Mouse (Mus musculus): ENCODE measurements around the gene Dusp9. TPM values are rescaled to one million over a fixed set of nuclear protein-coding genes. Genes with fewer than 3 reads are reported as not detected.

Gene Dusp9
- polyA plus RNA-seq (2014; fragmentation: Illumina TruSeq; extraction: RNeasy Lipid Tissue Mini Kit (QIAGEN cat#74804); ENCODE audit: low read depth, low replicate concordance): not detected

DNA sequence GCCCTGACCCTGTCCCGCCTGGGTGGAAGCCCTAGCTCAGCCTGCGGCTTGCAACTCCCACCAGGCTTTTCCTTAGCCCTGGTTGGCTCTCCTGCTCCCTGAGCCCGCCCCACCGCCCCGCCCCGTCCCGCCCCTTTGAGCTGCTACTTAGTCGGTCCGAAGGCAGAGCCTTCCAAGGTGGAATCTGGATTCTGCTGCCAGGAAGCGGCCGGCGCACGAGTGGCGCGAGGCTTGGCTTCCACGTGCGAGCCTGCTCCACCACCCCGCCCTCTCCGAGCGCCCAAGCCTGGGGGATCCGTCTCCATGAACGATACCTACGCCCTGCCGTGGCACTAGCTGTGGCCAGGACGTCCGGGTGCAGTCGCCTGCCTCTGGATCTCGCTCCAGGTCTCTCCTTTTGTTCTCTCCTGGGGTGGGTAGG lies at the start of gene Dusp9:
Gene Dusp9, plus strand, starts transcription at position 165 of the 421 bp plus-strand sequence.

DNA sequence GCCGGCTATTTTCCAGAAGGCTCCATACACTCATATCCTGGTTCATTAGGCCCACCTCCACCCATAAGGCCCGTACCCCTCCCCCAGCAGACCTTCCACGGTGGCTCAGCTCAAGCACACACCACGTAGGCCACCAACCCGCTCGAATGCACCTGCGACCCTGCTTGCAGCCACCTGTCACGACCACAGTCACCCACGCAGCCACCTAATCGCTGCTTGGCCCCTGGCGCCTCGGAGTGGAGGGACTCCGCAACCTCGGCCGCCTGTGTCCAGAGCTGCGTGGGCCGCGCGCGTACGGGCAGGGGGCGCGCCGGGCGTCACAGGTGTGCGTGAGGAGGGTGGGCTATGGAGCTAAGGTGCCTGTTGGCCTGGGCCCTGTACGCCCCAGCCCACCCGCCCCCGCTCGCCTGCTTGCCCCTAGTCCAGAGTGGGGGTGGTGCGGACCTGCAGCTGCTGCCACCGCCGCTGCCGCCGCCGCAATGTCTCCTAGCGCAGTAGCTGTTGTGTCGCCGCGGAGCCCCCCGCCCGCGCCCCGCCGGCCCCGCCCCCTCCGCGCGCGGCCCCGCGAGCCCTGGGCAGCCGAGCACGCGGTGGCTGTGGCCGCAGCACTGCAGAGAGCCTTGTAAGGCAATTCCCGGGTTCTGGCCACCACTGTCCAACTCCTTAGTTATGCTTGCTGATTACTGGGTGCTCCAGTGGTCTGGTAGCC lies 20.5 kb downstream of the Dusp9 start, which contains the start of gene Pnck:
Gene Pnck, minus strand, starts transcription at position 543 of the 709 bp plus-strand sequence.

DNA sequence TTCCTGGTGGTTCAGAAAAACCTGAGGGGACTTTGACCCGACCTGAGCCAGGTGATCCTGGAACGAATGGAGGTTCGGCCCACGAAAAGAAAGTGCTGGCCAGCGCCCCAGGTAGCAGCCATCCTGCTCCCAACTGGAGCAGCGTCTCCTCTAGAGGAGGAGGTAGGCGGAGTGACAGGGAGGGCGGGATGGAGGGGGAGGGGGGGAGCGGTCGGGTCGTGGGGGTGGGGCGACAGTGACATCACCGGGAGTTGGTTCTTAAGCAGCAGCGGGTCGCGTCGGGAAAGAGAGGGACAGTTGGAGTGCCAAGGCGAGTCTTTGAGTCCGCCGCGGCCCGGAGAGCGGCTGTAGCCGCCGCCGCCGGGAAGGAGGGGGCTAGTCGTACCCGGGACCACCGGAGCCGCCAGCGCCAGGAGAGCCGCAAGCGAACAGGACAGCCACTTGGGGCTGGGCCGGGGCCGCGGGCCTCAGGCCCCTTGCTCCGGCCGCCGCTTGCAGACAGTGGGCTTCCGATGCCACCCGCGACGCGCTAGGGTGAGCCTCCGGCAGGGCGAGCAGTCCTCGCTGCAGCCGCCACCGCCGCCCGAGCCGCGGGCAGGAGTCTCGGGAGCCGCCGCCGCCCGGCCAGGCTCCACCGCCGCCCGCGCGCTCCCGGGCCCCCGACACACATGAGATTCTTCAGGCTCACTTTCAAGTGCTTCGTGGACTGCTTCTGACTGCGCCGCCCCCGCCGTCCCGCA lies 33.8 kb downstream of the Dusp9 start, which contains the start of gene Slc6a8:
Gene Slc6a8, plus strand, starts transcription at position 272 of the 740 bp plus-strand sequence.

Other genes starting within 250 kb of the Dusp9 start
- not detected for gene Gm18336, start 240.7 kb upstream of the Dusp9 start, polyA plus RNA-seq (2014; fragmentation: Illumina TruSeq; extraction: RNeasy Lipid Tissue Mini Kit (QIAGEN cat#74804); ENCODE audit: low read depth, low replicate concordance)
- not detected for gene Zfp92, start 228.3 kb upstream of the Dusp9 start, polyA plus RNA-seq (2014; fragmentation: Illumina TruSeq; extraction: RNeasy Lipid Tissue Mini Kit (QIAGEN cat#74804); ENCODE audit: low read depth, low replicate concordance)
- not detected for gene Trex2, start 204.1 kb upstream of the Dusp9 start, polyA plus RNA-seq (2014; fragmentation: Illumina TruSeq; extraction: RNeasy Lipid Tissue Mini Kit (QIAGEN cat#74804); ENCODE audit: low read depth, low replicate concordance)
- gene Haus7, start 180.4 kb upstream of the Dusp9 start, polyA plus RNA-seq (2014; fragmentation: Illumina TruSeq; extraction: RNeasy Lipid Tissue Mini Kit (QIAGEN cat#74804); ENCODE audit: low read depth, low replicate concordance): 8.2 TPM
- gene Bgn, start 155.8 kb upstream of the Dusp9 start, polyA plus RNA-seq (2014; fragmentation: Illumina TruSeq; extraction: RNeasy Lipid Tissue Mini Kit (QIAGEN cat#74804); ENCODE audit: low read depth, low replicate concordance): 75.2 TPM
- gene Atp2b3, start 136.3 kb upstream of the Dusp9 start, polyA plus RNA-seq (2014; fragmentation: Illumina TruSeq; extraction: RNeasy Lipid Tissue Mini Kit (QIAGEN cat#74804); ENCODE audit: low read depth, low replicate concordance): not detected
- gene Pnck, start 20.7 kb downstream of the Dusp9 start, polyA plus RNA-seq (2014; fragmentation: Illumina TruSeq; extraction: RNeasy Lipid Tissue Mini Kit (QIAGEN cat#74804); ENCODE audit: low read depth, low replicate concordance): not detected
- 1.7 TPM for gene Slc6a8, start 33.7 kb downstream of the Dusp9 start, polyA plus RNA-seq (2014; fragmentation: Illumina TruSeq; extraction: RNeasy Lipid Tissue Mini Kit (QIAGEN cat#74804); ENCODE audit: low read depth, low replicate concordance)
- 177 TPM for gene Bcap31, start 76.8 kb downstream of the Dusp9 start, polyA plus RNA-seq (2014; fragmentation: Illumina TruSeq; extraction: RNeasy Lipid Tissue Mini Kit (QIAGEN cat#74804); ENCODE audit: low read depth, low replicate concordance)
- gene Abcd1, start 77.2 kb downstream of the Dusp9 start, polyA plus RNA-seq (2014; fragmentation: Illumina TruSeq; extraction: RNeasy Lipid Tissue Mini Kit (QIAGEN cat#74804); ENCODE audit: low read depth, low replicate concordance): 3.3 TPM
- gene Plxnb3, start 117.7 kb downstream of the Dusp9 start, polyA plus RNA-seq (2014; fragmentation: Illumina TruSeq; extraction: RNeasy Lipid Tissue Mini Kit (QIAGEN cat#74804); ENCODE audit: low read depth, low replicate concordance): not detected
- gene Srpk3, start 135.0 kb downstream of the Dusp9 start, polyA plus RNA-seq (2014; fragmentation: Illumina TruSeq; extraction: RNeasy Lipid Tissue Mini Kit (QIAGEN cat#74804); ENCODE audit: low read depth, low replicate concordance): not detected
- gene Idh3g, start 147.5 kb downstream of the Dusp9 start, polyA plus RNA-seq (2014; fragmentation: Illumina TruSeq; extraction: RNeasy Lipid Tissue Mini Kit (QIAGEN cat#74804); ENCODE audit: low read depth, low replicate concordance): 30.7 TPM
- 45.6 TPM for gene Ssr4, start 147.6 kb downstream of the Dusp9 start, polyA plus RNA-seq (2014; fragmentation: Illumina TruSeq; extraction: RNeasy Lipid Tissue Mini Kit (QIAGEN cat#74804); ENCODE audit: low read depth, low replicate concordance)
- not detected for gene Pdzd4, start 185.6 kb downstream of the Dusp9 start, polyA plus RNA-seq (2014; fragmentation: Illumina TruSeq; extraction: RNeasy Lipid Tissue Mini Kit (QIAGEN cat#74804); ENCODE audit: low read depth, low replicate concordance)